Mouse (Mus musculus): ENCODE measurements around the gene Eif3b.

- no peak for TF ChIP-seq POLR2A (IDR thresholded peaks at IDR 0.05; ENCODE audit: low read depth, low read length)
- no peak for TF ChIP-seq CTCF (IDR thresholded peaks at IDR 0.05; ENCODE audit: extremely low read depth, insufficient read depth, insufficient read length, insufficient replicate concordance)
These were observed 4.5 kb upstream of the Eif3b start for GRCm38 (mm10) chr5:140414647-140415046.

Measured in spleen, adult 2 months (tissue).